Mouse (Mus musculus): ENCODE measurements at regions not wholly inside any gene's neighbourhood (a gene's known extent, or its start where the extent isn't known, plus 50 kb on each side); places are given as distances from the start of the nearest gene placed in this dataset.

- Histone ChIP-seq H3K9me3 (replicated peaks) (no peaks in the 10 kb centered on the region), H3K27me3 (no peaks in the 10 kb centered on the region), H3K36me3 (replicated peaks) (no peaks in the 10 kb centered on the region), H3K9ac (no peak overlapping the region), H3K4me3 (replicated peaks) (no peak overlapping the region), H3K27ac (replicated peaks) (no peak overlapping the region), H3K4me1 (replicated peaks) (no peaks in the 10 kb centered on the region), H3K4me2 (no peak overlapping the region)
- 11% methylated on average over 15 of the region's 15 CpGs for WGBS (ENCODE audit: insufficient replicate concordance)
- ATAC-seq (ENCODE audit: insufficient read depth): no peak
Observed at GRCm38 (mm10) chr2:92544364-92545151, 54.9 kb upstream of the Chst1 start.

GRCm38 (mm10) chr2:92540841-92541240 lies 58.7 kb upstream of the Chst1 start:
- WGBS (ENCODE audit: insufficient replicate concordance): 62% methylated on average over 5 of the region's 5 CpGs
- Histone ChIP-seq H3K9me3 (replicated peaks) (no peaks in the 10 kb centered on the region), H3K4me2 (no peak overlapping the region), H3K27me3 (no peaks in the 10 kb centered on the region), H3K36me3 (replicated peaks) (no peaks in the 10 kb centered on the region), H3K27ac (replicated peaks) (no peak overlapping the region), H3K4me3 (replicated peaks) (no peak overlapping the region), H3K4me1 (replicated peaks) (no peaks in the 10 kb centered on the region), H3K9ac (no peak overlapping the region)
- no peak for ATAC-seq (ENCODE audit: insufficient read depth)

GRCm38 (mm10) chr2:92531996-92532395 lies 67.5 kb upstream of the Chst1 start:
- no peak overlapping the region for H3K9ac ChIP-seq
- H3K27me3 ChIP-seq: no peaks in the 10 kb centered on the region
- no peak overlapping the region for H3K4me2 ChIP-seq
- ATAC-seq (ENCODE audit: insufficient read depth): no peak
- H3K36me3 ChIP-seq (replicated peaks): no peaks in the 10 kb centered on the region
- no peak overlapping the region for H3K4me3 ChIP-seq (replicated peaks)
- WGBS (ENCODE audit: insufficient replicate concordance): 61% methylated on average over 5 of the region's 5 CpGs
- no peaks in the 10 kb centered on the region for H3K4me1 ChIP-seq (replicated peaks)
- H3K27ac ChIP-seq (replicated peaks): no peak overlapping the region
- no peaks in the 10 kb centered on the region for H3K9me3 ChIP-seq (replicated peaks)

- no peak overlapping the region for H3K9ac ChIP-seq
- no peak overlapping the region for H3K27ac ChIP-seq (replicated peaks)
- H3K9me3 ChIP-seq (replicated peaks): no peaks in the 10 kb centered on the region
- H3K4me3 ChIP-seq (replicated peaks): no peak overlapping the region
- WGBS (ENCODE audit: insufficient replicate concordance): 74% methylated on average over 4 of the region's 4 CpGs
- no peaks in the 10 kb centered on the region for H3K36me3 ChIP-seq (replicated peaks)
- H3K27me3 ChIP-seq: no peaks in the 10 kb centered on the region; the same call in 1 of the 2 replicates
- H3K4me1 ChIP-seq (replicated peaks): no peaks in the 10 kb centered on the region
- H3K4me2 ChIP-seq: no peak overlapping the region
- no peak for ATAC-seq (ENCODE audit: insufficient read depth)
Observed at GRCm38 (mm10) chr2:92530677-92531076, 68.8 kb upstream of the Chst1 start.

GRCm38 (mm10) chr2:92529670-92530322 lies 69.5 kb upstream of the Slc35c1 start:
- no peaks in the 10 kb centered on the region; the same call in 1 of the 2 replicates for H3K27me3 ChIP-seq
- no peak overlapping the region for H3K27ac ChIP-seq (replicated peaks)
- H3K9ac ChIP-seq: no peak overlapping the region
- ATAC-seq (ENCODE audit: insufficient read depth): no peak
- H3K36me3 ChIP-seq (replicated peaks): no peaks in the 10 kb centered on the region
- WGBS (ENCODE audit: insufficient replicate concordance): 40% methylated on average over 14 of the region's 14 CpGs
- H3K4me3 ChIP-seq (replicated peaks): peak overlapping the region; percentile 31; the same call in 1 of the 2 replicates
- H3K4me2 ChIP-seq: peak overlapping the region; percentile 60
- no peaks in the 10 kb centered on the region for H3K9me3 ChIP-seq (replicated peaks)
- no peaks in the 10 kb centered on the region for H3K4me1 ChIP-seq (replicated peaks)

- Histone ChIP-seq H3K27ac (replicated peaks) (no peak overlapping the region), H3K36me3 (replicated peaks) (no peaks in the 10 kb centered on the region), H3K9me3 (replicated peaks) (no peaks in the 10 kb centered on the region), H3K4me2 (peak overlapping the region; percentile 60), H3K4me1 (replicated peaks) (no peaks in the 10 kb centered on the region), H3K27me3 (no peaks in the 10 kb centered on the region; the same call in 1 of the 2 replicates), H3K4me3 (replicated peaks) (peak overlapping the region; percentile 31), H3K9ac (no peak overlapping the region)
- WGBS (ENCODE audit: insufficient replicate concordance): 10% methylated on average over 24 of the region's 24 CpGs
- peak; percentile 57; the same call in 1 of the 2 replicates for ATAC-seq (ENCODE audit: insufficient read depth)
Observed at GRCm38 (mm10) chr2:92529071-92529641, 68.8 kb upstream of the Slc35c1 start.

GRCm38 (mm10) chr2:92528119-92528830 lies 67.9 kb upstream of the Slc35c1 start:
- H3K36me3 ChIP-seq (replicated peaks): no peaks in the 10 kb centered on the region
- H3K4me1 ChIP-seq (replicated peaks): no peaks in the 10 kb centered on the region
- no peak overlapping the region for H3K9ac ChIP-seq
- H3K27ac ChIP-seq (replicated peaks): no peak overlapping the region
- WGBS (ENCODE audit: insufficient replicate concordance): 64% methylated on average over 6 of the region's 6 CpGs
- H3K4me3 ChIP-seq (replicated peaks): no peak overlapping the region
- ATAC-seq (ENCODE audit: insufficient read depth): no peak
- no peaks in the 10 kb centered on the region for H3K9me3 ChIP-seq (replicated peaks)
- no peak overlapping the region for H3K4me2 ChIP-seq
- no peaks in the 10 kb centered on the region; the same call in 1 of the 2 replicates for H3K27me3 ChIP-seq

GRCm38 (mm10) chr2:92526676-92527395 lies 66.5 kb upstream of the Slc35c1 start:
- H3K9ac ChIP-seq: no peak overlapping the region
- no peaks in the 10 kb centered on the region for H3K9me3 ChIP-seq (replicated peaks)
- WGBS (ENCODE audit: insufficient replicate concordance): 52% methylated on average over 5 of the region's 5 CpGs
- no peak overlapping the region for H3K4me3 ChIP-seq (replicated peaks)
- no peak overlapping the region for H3K27ac ChIP-seq (replicated peaks)
- no peaks in the 10 kb centered on the region for H3K36me3 ChIP-seq (replicated peaks)
- ATAC-seq (ENCODE audit: insufficient read depth): no peak
- no peaks in the 10 kb centered on the region for H3K4me1 ChIP-seq (replicated peaks)
- H3K27me3 ChIP-seq: no peaks in the 10 kb centered on the region; the same call in 1 of the 2 replicates
- no peak overlapping the region for H3K4me2 ChIP-seq

- WGBS (ENCODE audit: insufficient replicate concordance): 40% methylated on average over 7 of the region's 7 CpGs
- H3K27me3 ChIP-seq: no peaks in the 10 kb centered on the region; the same call in 1 of the 2 replicates
- no peaks in the 10 kb centered on the region for H3K4me1 ChIP-seq (replicated peaks)
- H3K9ac ChIP-seq: no peak overlapping the region
- no peaks in the 10 kb centered on the region for H3K36me3 ChIP-seq (replicated peaks)
- no peak overlapping the region for H3K4me2 ChIP-seq
- no peaks in the 10 kb centered on the region for H3K9me3 ChIP-seq (replicated peaks)
- no peak for ATAC-seq (ENCODE audit: insufficient read depth)
- no peak overlapping the region for H3K4me3 ChIP-seq (replicated peaks)
- no peak overlapping the region for H3K27ac ChIP-seq (replicated peaks)
Observed at GRCm38 (mm10) chr2:92525628-92526027, 65.3 kb upstream of the Slc35c1 start.

GRCm38 (mm10) chr2:92525062-92525623 lies 64.8 kb upstream of the Slc35c1 start:
- Histone ChIP-seq H3K36me3 (replicated peaks) (no peaks in the 10 kb centered on the region), H3K4me1 (replicated peaks) (no peaks in the 10 kb centered on the region), H3K27me3 (no peaks in the 10 kb centered on the region; the same call in 1 of the 2 replicates), H3K4me3 (replicated peaks) (no peak overlapping the region), H3K4me2 (no peak overlapping the region), H3K9me3 (replicated peaks) (no peaks in the 10 kb centered on the region), H3K9ac (no peak overlapping the region), H3K27ac (replicated peaks) (no peak overlapping the region)
- WGBS (ENCODE audit: insufficient replicate concordance): 53% methylated on average over 10 of the region's 10 CpGs
- ATAC-seq (ENCODE audit: insufficient read depth): no peak

Measured in liver, embryonic 15.5 days (tissue).